Mouse (Mus musculus) embryonic facial prominence, embryonic 15.5 days (tissue): ENCODE results near the gene Trpm7. TPM values are rescaled to one million over a fixed set of nuclear protein-coding genes. Genes with fewer than 3 reads are reported as not detected.

Experiments used
- ATAC-seq: fragments of 200-750 bp; cut with Nextera tagmentation; 2 replicates; pipeline ENCODE4 v1.8.0; 2017; ENCODE audit warnings: low read depth, moderate TSS enrichment; ENCODE audit not compliant: insufficient number of reproducible peaks, low FRiP score, low TSS enrichment
- H3K27ac ChIP-seq: fragments of 300-500 bp; sonication (generic); replicated peaks from 2 replicates; pipeline ENCODE4 v1.5.1; 2015; ENCODE audit warnings: mild to moderate bottlenecking, inconsistent platforms
- H3K27me3 ChIP-seq: fragments of 300-500 bp; sonication (generic); 2 replicates; pipeline ENCODE4 v1.6.1; 2015; ENCODE audit warnings: inconsistent platforms
- H3K36me3 ChIP-seq: fragments of 300-500 bp; sonication (generic); 2 replicates; pipeline ENCODE4 v1.6.1; 2015; ENCODE audit warnings: mild to moderate bottlenecking, inconsistent platforms
- H3K4me1 ChIP-seq: fragments of 300-500 bp; sonication (generic); 2 replicates; pipeline ENCODE4 v1.6.1; 2015; ENCODE audit warnings: inconsistent platforms
- H3K4me2 ChIP-seq: fragments of 300-500 bp; sonication (generic); replicated peaks from 2 replicates; pipeline ENCODE4 v1.6.1; 2015; ENCODE audit warnings: mild to moderate bottlenecking, inconsistent platforms
- H3K4me3 ChIP-seq: fragments of 300-500 bp; sonication (generic); replicated peaks from 2 replicates; pipeline ENCODE4 v1.5.1; 2015; ENCODE audit warnings: mild to moderate bottlenecking, inconsistent platforms
- H3K9ac ChIP-seq: fragments of 300-500 bp; sonication (generic); 2 replicates; pipeline ENCODE4 v1.6.1; 2015; ENCODE audit warnings: inconsistent platforms
- H3K9me3 ChIP-seq: fragments of 300-500 bp; sonication (generic); replicated peaks from 2 replicates; pipeline ENCODE4 v1.6.1; 2016; ENCODE audit warnings: inconsistent platforms
- WGBS: fragments of 180-500 bp; shearing (Covaris S2); methylation state at CpG from one replicate; pipeline ENCODE4 v1.1.7; 2015; 5-methylcytosine and 5-hydroxymethylcytosine counted together
- polyA plus RNA-seq: library from polyadenylated mRNA; unstranded; fragments of >200 nt; fragmentation: Nextera tagmentation; extraction: Ambion mirVana; gene quantifications from 2 replicates; pipeline ENCODE4 v1.2.1, GENCODE M21; 2015

Gene Trpm7
- polyA plus RNA-seq, 1 experiment from 2014 or later, result 45.6 TPM

DNA sequence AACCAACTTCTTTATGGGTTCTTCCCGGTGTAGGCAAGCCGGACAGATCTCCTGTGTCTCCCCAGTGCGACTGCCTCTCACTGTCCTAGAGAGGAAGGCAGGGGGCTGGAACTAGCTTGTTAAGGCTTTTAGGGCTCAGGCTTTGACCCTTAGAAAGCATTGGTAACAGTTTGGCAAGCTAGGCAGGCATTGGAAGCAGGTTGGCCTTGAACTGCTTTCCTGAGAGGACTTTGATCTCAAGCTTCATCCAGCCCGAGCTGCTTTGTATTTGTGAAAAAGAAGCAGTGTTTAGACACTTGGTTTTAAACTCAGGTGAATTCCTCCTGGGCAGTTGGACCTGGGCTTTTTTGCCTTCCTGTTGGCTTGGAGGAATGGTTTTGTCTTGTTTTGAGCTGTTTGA, 97.2 kb downstream of the Trpm7 start:
- Histone ChIP-seq H3K9ac (no peak overlapping the region), H3K36me3 (no peaks in the 10 kb centered on the region), H3K4me3 (no peak overlapping the region), H3K27ac (no peak overlapping the region), H3K27me3 (no peaks in the 10 kb centered on the region), H3K9me3 (no peaks in the 10 kb centered on the region), H3K4me1 (no peaks in the 10 kb centered on the region), H3K4me2 (no peak overlapping the region)
- ATAC-seq, result no peak
- 82% methylated on average over 4 of the region's 4 CpGs for WGBS

GRCm38 (mm10) chr2:126776416-126776815, 99.6 kb downstream of the Trpm7 start:
- ATAC-seq, result no peak
- WGBS, result 44% methylated on average over 1 of the region's 1 CpGs
- H3K9me3 ChIP-seq, result no peaks in the 10 kb centered on the region
- H3K9ac ChIP-seq, result no peak overlapping the region
- H3K4me2 ChIP-seq, result no peak overlapping the region
- no peak overlapping the region for H3K4me3 ChIP-seq
- no peaks in the 10 kb centered on the region for H3K27me3 ChIP-seq
- H3K36me3 ChIP-seq, result no peaks in the 10 kb centered on the region
- no peaks in the 10 kb centered on the region for H3K4me1 ChIP-seq
- H3K27ac ChIP-seq, result no peak overlapping the region

DNA sequence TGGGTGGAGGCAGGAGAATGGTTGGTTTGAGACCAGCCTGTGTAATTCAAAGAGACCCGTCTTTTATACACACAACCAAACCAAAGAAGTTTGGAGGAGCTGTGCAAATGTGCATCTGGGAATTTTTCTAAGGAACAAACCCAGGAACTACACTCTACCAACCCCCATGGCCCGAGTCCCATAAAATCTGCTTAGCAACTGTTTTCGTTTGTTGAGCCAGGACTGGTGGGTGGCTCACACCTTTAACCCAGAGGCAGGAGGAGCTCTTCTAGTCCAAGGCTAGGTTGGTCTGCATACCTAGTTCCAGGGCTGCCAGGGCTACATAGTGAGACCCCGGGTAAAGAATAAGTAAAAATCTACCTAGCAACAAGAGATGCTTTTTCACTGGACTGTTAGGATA, 100.1 kb downstream of the Trpm7 start:
- ATAC-seq, result no peak
- Histone ChIP-seq H3K9ac (no peak overlapping the region), H3K9me3 (no peaks in the 10 kb centered on the region), H3K4me1 (no peaks in the 10 kb centered on the region), H3K4me3 (no peak overlapping the region), H3K27ac (no peak overlapping the region), H3K4me2 (no peak overlapping the region), H3K27me3 (no peaks in the 10 kb centered on the region), H3K36me3 (no peaks in the 10 kb centered on the region)
- 62% methylated on average over 4 of the region's 4 CpGs for WGBS

GRCm38 (mm10) chr2:126772217-126772616, 103.8 kb downstream of the Trpm7 start:
- Histone ChIP-seq H3K27me3 (no peaks in the 10 kb centered on the region), H3K4me2 (no peak overlapping the region), H3K27ac (no peak overlapping the region), H3K4me3 (no peak overlapping the region), H3K36me3 (no peaks in the 10 kb centered on the region), H3K9me3 (no peaks in the 10 kb centered on the region), H3K4me1 (no peaks in the 10 kb centered on the region), H3K9ac (no peak overlapping the region)
- ATAC-seq, result no peak
- WGBS, result 86% methylated on average over 5 of the region's 5 CpGs

DNA sequence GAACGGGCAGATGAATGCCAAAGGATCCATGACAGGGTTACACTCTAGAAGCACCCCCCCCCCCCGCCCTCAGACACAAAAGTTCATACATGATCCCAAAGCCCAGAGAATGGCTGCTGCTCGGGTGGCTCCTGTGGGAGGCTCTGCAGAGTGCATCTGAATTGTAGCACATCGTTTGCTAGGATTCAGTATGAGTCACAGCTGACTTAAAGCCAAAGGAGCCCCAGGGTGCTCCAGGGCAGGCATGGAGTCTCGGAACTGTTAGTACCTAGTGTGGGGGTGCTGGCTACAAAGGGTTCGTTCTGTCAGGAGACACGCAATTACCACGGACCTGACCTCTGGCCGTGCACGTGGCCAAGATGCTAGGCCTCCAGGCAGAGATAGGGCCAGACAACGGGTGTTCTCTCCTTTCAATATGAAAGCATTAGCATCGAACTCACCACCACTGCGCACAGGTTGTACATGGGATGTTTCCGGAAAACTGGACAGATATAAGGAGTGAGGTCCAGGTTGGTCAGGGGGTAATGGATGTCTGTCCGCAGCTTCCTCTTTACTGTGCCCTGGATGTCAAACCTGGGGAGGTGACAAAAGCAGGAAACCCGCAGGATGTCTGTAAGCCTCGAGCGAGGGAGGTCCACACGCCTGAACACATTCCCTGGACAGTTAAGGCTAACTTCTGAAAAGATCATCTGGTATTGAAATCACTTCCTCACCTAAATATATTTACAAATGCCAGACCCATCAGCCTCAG, 106.4 kb downstream of the Trpm7 start:
- no peaks in the 10 kb centered on the region for H3K4me1 ChIP-seq
- H3K9me3 ChIP-seq, result no peaks in the 10 kb centered on the region
- H3K4me3 ChIP-seq, result no peak overlapping the region
- no peak for ATAC-seq
- H3K27ac ChIP-seq, result no peak overlapping the region
- no peak overlapping the region for H3K9ac ChIP-seq
- WGBS, result 61% methylated on average over 19 of the region's 19 CpGs
- H3K27me3 ChIP-seq, result no peaks in the 10 kb centered on the region
- H3K36me3 ChIP-seq, result 0 out of 2 replicates have a peak, but pooled peaks cover 1% of the 10 kb centered on the region
- no peak overlapping the region for H3K4me2 ChIP-seq

- WGBS, result 76% methylated on average over 4 of the region's 4 CpGs
- Histone ChIP-seq H3K9me3 (no peaks in the 10 kb centered on the region), H3K9ac (no peak overlapping the region), H3K27me3 (no peaks in the 10 kb centered on the region), H3K4me3 (no peak overlapping the region), H3K4me1 (no peaks in the 10 kb centered on the region), H3K36me3 (0 out of 2 replicates have a peak, but pooled peaks cover 5% of the 10 kb centered on the region), H3K27ac (no peak overlapping the region), H3K4me2 (no peak overlapping the region)
- no peak for ATAC-seq
Observed at GRCm38 (mm10) chr2:126768194-126768593, 107.8 kb downstream of the Trpm7 start.

DNA sequence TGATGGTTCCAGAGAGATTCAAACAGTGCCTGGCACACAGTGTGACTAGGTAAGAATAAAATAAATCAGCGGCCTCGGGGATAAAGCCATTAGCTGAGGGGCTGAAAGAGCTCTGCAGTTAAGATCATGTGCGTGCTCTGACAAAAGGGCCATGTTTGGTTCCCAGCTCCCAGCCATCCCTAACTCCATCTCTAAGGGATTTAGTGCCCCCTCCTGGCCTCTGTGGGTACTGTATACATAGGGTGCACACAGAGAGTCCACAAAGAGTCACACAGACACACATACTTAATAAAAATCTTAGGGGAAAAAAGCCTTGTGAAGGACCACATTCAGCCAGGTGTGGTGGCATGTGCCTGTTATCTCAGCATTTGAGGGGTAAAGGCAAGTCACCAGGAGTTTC, 108.4 kb downstream of the Trpm7 start:
- H3K27ac ChIP-seq, result no peak overlapping the region
- no peak overlapping the region for H3K4me2 ChIP-seq
- no peaks in the 10 kb centered on the region for H3K27me3 ChIP-seq
- H3K4me3 ChIP-seq, result no peak overlapping the region
- H3K4me1 ChIP-seq, result no peaks in the 10 kb centered on the region
- H3K36me3 ChIP-seq, result peaks cover 9% of the 10 kb centered on the region; the same call in 1 of the 2 replicates
- no peaks in the 10 kb centered on the region for H3K9me3 ChIP-seq
- ATAC-seq, result no peak
- 92% methylated on average over 3 of the region's 3 CpGs for WGBS
- H3K9ac ChIP-seq, result no peak overlapping the region

GRCm38 (mm10) chr2:126765867-126766582, 110.0 kb downstream of the Trpm7 start:
- H3K9ac ChIP-seq, result no peak overlapping the region
- H3K4me3 ChIP-seq, result no peak overlapping the region
- no peaks in the 10 kb centered on the region for H3K9me3 ChIP-seq
- H3K27ac ChIP-seq, result no peak overlapping the region
- no peak overlapping the region for H3K4me2 ChIP-seq
- H3K36me3 ChIP-seq, result peaks cover 25% of the 10 kb centered on the region
- no peaks in the 10 kb centered on the region for H3K27me3 ChIP-seq
- no peaks in the 10 kb centered on the region for H3K4me1 ChIP-seq
- no peak for ATAC-seq
- 40% methylated on average over 11 of the region's 11 CpGs for WGBS

- no peak overlapping the region for H3K4me2 ChIP-seq
- no peak overlapping the region for H3K9ac ChIP-seq
- no peak overlapping the region for H3K27ac ChIP-seq
- WGBS, result 88% methylated on average over 7 of the region's 7 CpGs
- H3K27me3 ChIP-seq, result no peaks in the 10 kb centered on the region
- no peaks in the 10 kb centered on the region for H3K9me3 ChIP-seq
- H3K4me3 ChIP-seq, result no peak overlapping the region
- peaks cover 82% of the 10 kb centered on the region for H3K36me3 ChIP-seq
- no peak for ATAC-seq
- H3K4me1 ChIP-seq, result no peaks in the 10 kb centered on the region
Observed at GRCm38 (mm10) chr2:126759351-126759750, 116.7 kb downstream of the Trpm7 start.

- Histone ChIP-seq H3K4me3 (no peak overlapping the region), H3K4me2 (no peak overlapping the region), H3K27ac (no peak overlapping the region), H3K27me3 (no peaks in the 10 kb centered on the region), H3K9ac (no peak overlapping the region), H3K4me1 (no peaks in the 10 kb centered on the region), H3K9me3 (no peaks in the 10 kb centered on the region), H3K36me3 (peaks cover 87% of the 10 kb centered on the region)
- 93% methylated on average over 6 of the region's 6 CpGs for WGBS
- ATAC-seq, result no peak
Observed at GRCm38 (mm10) chr2:126755664-126756063, 120.4 kb downstream of the Trpm7 start.

DNA sequence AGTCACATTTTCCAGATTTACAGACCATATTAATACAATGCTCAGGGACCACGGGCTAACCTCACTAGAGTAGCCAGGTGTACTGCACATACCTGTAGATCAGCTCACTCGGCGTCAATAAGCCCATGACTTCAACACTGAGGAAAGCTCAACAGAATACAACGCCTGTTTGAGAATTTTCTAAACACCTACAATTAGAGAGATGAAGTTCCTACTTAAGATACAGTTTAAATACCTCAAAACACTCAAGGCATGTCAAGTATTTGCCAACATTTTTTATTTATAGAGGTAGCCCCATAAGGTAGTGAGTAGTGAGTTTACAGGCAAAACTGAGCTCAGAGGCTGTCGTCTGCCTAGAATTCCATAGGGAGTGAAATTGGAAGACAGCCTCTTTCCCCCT, 132.6 kb downstream of the Trpm7 start:
- WGBS, result 79% methylated on average over 5 of the region's 5 CpGs
- Histone ChIP-seq H3K9me3 (no peaks in the 10 kb centered on the region), H3K27ac (no peak overlapping the region), H3K27me3 (no peaks in the 10 kb centered on the region), H3K4me3 (no peak overlapping the region), H3K4me2 (no peak overlapping the region), H3K9ac (no peak overlapping the region), H3K36me3 (peaks cover 50% of the 10 kb centered on the region), H3K4me1 (no peaks in the 10 kb centered on the region)
- ATAC-seq, result no peak
